Mouse (Mus musculus): Measurements from ENCODE around the gene Ces5a. TPM values are rescaled to one million over a fixed set of nuclear protein-coding genes. Genes with fewer than 3 reads are reported as not detected.

Gene Ces5a
- total RNA-seq, 1 experiment: not detected

DNA sequence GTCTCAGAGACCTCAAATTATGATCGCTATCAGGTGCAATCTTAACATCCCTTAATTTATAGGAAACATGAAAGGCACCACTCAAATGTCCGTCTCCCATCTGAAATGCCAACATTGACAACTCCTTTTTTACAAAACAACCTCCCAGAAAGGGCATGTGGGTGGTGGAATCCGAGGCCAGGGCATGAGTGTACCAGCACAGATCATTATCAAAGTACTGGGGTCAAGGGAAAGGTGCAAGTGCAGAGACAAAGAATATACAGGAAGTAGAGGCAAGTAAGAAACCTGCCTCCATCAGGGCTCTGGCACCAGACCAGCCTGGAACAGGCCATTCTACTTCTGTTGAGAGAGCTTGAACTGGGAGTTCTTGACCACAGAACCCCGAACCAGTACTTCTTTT is 29.0 kb upstream of the Ces5a start:
- H3K4me1 ChIP-seq (ENCODE audit: control insufficient read depth in 2 of 2, insufficient read depth in 2 of 2, low read length in 2 of 2, poor library complexity in 1 of 2): no peaks in the 10 kb centered on the region
- TF ChIP-seq ZNF384 (IDR thresholded peaks at IDR 0.05; ENCODE audit: low read depth, low read length): no peak
- no peak for TF ChIP-seq MAFK (IDR thresholded peaks at IDR 0.05; ENCODE audit: insufficient read depth, low read depth, low read length)
- no peak for TF ChIP-seq ZC3H11A (IDR thresholded peaks at IDR 0.05; ENCODE audit: borderline replicate concordance, low read depth, low read length)
- no peak for TF ChIP-seq CHD2 (IDR thresholded peaks at IDR 0.05; ENCODE audit: low read depth, low read length)
- TF ChIP-seq HCFC1 (IDR thresholded peaks at IDR 0.05; ENCODE audit: borderline replicate concordance, insufficient read depth, low read length): no peak
- H3K9me3 ChIP-seq (ENCODE audit: control insufficient read depth, insufficient read depth, low read depth, low read length): no peaks in the 10 kb centered on the region
- H3K36me3 ChIP-seq (ENCODE audit: control insufficient read depth, insufficient read depth, low read length, poor library complexity, severe bottlenecking): no peaks in the 10 kb centered on the region
- DNase-seq (ENCODE audit: low read depth, low spot score): no peak
- H3K9ac ChIP-seq (ENCODE audit: insufficient read depth, low read depth, low read length, poor library complexity, severe bottlenecking): no peak overlapping the region
- no peak overlapping the region for H3K27ac ChIP-seq (ENCODE audit: insufficient read depth, low read depth, low read length, poor library complexity, severe bottlenecking)
- in situ Hi-C loops (cut with MboI; ENCODE audit: low sequenced_read_pairs in 2 of 2, unreplicated experiment in 2 of 2): no loop called here
- H3K4me3 ChIP-seq (ENCODE audit: insufficient read depth in 1 of 2, low read depth in 1 of 2, low read length in 2 of 2, poor library complexity in 1 of 2, severe bottlenecking in 1 of 2): no peak overlapping the region

DNA sequence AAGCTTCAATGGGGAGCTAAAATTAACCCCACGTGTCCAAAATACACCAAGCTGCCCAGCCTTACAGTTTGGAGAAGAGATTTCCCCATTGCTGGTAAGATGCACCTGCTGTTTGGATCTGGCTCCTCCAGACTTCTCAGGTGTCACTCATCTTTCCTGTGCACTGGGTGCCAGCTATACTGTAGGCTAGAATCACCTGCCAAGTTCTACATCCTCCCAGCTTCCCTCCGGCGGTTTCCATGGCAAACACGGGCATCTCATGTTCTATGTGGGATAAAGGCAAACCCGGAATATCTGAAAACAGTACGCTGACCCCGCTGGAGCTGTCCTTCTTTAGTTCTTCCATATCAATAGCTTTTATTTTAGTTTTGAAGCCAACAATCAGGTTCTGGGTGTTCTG is 27.9 kb upstream of the Ces5a start:
- Histone ChIP-seq H3K27ac (ENCODE audit: insufficient read depth, low read depth, low read length, poor library complexity, severe bottlenecking) (no peak overlapping the region), H3K9me3 (ENCODE audit: control insufficient read depth, insufficient read depth, low read depth, low read length) (no peaks in the 10 kb centered on the region), H3K4me1 (ENCODE audit: control insufficient read depth in 2 of 2, insufficient read depth in 2 of 2, low read length in 2 of 2, poor library complexity in 1 of 2) (no peaks in the 10 kb centered on the region), H3K36me3 (ENCODE audit: control insufficient read depth, insufficient read depth, low read length, poor library complexity, severe bottlenecking) (no peaks in the 10 kb centered on the region), H3K9ac (ENCODE audit: insufficient read depth, low read depth, low read length, poor library complexity, severe bottlenecking) (no peak overlapping the region), H3K4me3 (ENCODE audit: insufficient read depth in 1 of 2, low read depth in 1 of 2, low read length in 2 of 2, poor library complexity in 1 of 2, severe bottlenecking in 1 of 2) (no peak overlapping the region)
- DNase-seq (ENCODE audit: low read depth, low spot score): no peak
- in situ Hi-C loops (cut with MboI; ENCODE audit: low sequenced_read_pairs in 2 of 2, unreplicated experiment in 2 of 2): no loop called here
- TF ChIP-seq CHD2 (IDR thresholded peaks at IDR 0.05; ENCODE audit: low read depth, low read length) (no peak), HCFC1 (IDR thresholded peaks at IDR 0.05; ENCODE audit: borderline replicate concordance, insufficient read depth, low read length) (no peak), MAFK (IDR thresholded peaks at IDR 0.05; ENCODE audit: insufficient read depth, low read depth, low read length) (no peak), ZC3H11A (IDR thresholded peaks at IDR 0.05; ENCODE audit: borderline replicate concordance, low read depth, low read length) (no peak), ZNF384 (IDR thresholded peaks at IDR 0.05; ENCODE audit: low read depth, low read length) (no peak)

DNA sequence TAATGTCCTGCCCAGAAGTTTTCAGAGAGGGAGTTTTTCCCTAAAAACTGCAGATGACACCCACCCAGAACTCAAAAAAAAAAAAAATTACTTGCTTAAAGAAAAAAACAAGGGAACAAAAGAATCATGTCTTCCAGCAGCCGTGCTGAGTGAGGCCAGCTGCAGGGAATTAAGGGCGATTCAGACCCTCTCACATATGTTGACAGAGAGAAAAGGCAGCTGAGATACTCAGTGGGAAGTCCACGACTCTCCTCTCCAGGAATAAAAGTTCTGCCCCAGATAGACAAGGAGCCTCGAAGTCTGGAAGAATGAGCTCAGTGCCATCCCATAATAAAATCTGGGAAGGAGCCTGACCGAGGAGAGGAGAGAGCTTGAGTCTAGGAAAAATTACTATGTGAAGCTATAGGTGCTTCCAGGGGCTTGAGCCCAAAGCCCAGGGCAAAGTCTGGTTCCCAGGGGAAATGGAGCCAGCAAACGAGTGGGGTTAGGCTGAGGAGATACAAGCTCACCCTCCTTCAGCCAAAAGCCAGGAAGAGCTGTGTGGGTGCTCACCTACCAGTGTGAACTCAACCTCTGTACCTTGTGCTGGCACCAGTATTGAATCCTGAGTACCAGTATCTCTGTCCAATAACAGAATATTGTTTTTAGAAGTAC is 27.1 kb upstream of the Ces5a start:
- Histone ChIP-seq H3K4me1 (ENCODE audit: control insufficient read depth in 2 of 2, insufficient read depth in 2 of 2, low read length in 2 of 2, poor library complexity in 1 of 2) (no peaks in the 10 kb centered on the region), H3K36me3 (ENCODE audit: control insufficient read depth, insufficient read depth, low read length, poor library complexity, severe bottlenecking) (no peaks in the 10 kb centered on the region), H3K27ac (ENCODE audit: insufficient read depth, low read depth, low read length, poor library complexity, severe bottlenecking) (no peak overlapping the region), H3K9ac (ENCODE audit: insufficient read depth, low read depth, low read length, poor library complexity, severe bottlenecking) (no peak overlapping the region), H3K4me3 (ENCODE audit: insufficient read depth in 1 of 2, low read depth in 1 of 2, low read length in 2 of 2, poor library complexity in 1 of 2, severe bottlenecking in 1 of 2) (no peak overlapping the region), H3K9me3 (ENCODE audit: control insufficient read depth, insufficient read depth, low read depth, low read length) (no peaks in the 10 kb centered on the region)
- TF ChIP-seq CHD2 (IDR thresholded peaks at IDR 0.05; ENCODE audit: low read depth, low read length) (no peak), HCFC1 (IDR thresholded peaks at IDR 0.05; ENCODE audit: borderline replicate concordance, insufficient read depth, low read length) (no peak), ZNF384 (IDR thresholded peaks at IDR 0.05; ENCODE audit: low read depth, low read length) (no peak), MAFK (IDR thresholded peaks at IDR 0.05; ENCODE audit: insufficient read depth, low read depth, low read length) (no peak), ZC3H11A (IDR thresholded peaks at IDR 0.05; ENCODE audit: borderline replicate concordance, low read depth, low read length) (no peak)
- no peak for DNase-seq (ENCODE audit: low read depth, low spot score)
- in situ Hi-C loops (cut with MboI; ENCODE audit: low sequenced_read_pairs in 2 of 2, unreplicated experiment in 2 of 2): no loop called here

DNA sequence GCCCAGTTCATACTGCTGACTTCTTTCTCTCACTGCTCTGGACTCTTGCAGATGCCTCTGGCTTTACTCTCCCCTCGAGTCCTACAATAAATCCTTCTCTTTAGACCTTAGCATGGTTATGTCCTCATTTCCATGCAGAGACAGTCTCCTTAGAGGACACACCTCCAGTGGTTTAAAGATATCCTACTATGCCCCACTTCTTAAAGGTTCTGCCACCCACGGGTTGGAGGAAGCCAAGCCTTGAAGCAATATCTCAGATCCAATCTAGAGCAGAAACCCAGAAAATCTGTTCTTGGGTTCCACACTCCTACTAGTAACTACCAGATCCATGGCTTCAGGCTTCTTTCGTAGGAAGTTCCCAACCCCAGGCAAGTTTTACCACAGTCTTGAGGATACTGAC is 25.6 kb upstream of the Ces5a start:
- in situ Hi-C loops (cut with MboI; ENCODE audit: low sequenced_read_pairs in 2 of 2, unreplicated experiment in 2 of 2): no loop called here
- no peak for DNase-seq (ENCODE audit: low read depth, low spot score)
- Histone ChIP-seq H3K4me1 (ENCODE audit: control insufficient read depth in 2 of 2, insufficient read depth in 2 of 2, low read length in 2 of 2, poor library complexity in 1 of 2) (no peaks in the 10 kb centered on the region), H3K36me3 (ENCODE audit: control insufficient read depth, insufficient read depth, low read length, poor library complexity, severe bottlenecking) (no peaks in the 10 kb centered on the region), H3K27ac (ENCODE audit: insufficient read depth, low read depth, low read length, poor library complexity, severe bottlenecking) (no peak overlapping the region), H3K9ac (ENCODE audit: insufficient read depth, low read depth, low read length, poor library complexity, severe bottlenecking) (no peak overlapping the region), H3K9me3 (ENCODE audit: control insufficient read depth, insufficient read depth, low read depth, low read length) (no peaks in the 10 kb centered on the region), H3K4me3 (ENCODE audit: insufficient read depth in 1 of 2, low read depth in 1 of 2, low read length in 2 of 2, poor library complexity in 1 of 2, severe bottlenecking in 1 of 2) (no peak overlapping the region)
- TF ChIP-seq ZC3H11A (IDR thresholded peaks at IDR 0.05; ENCODE audit: borderline replicate concordance, low read depth, low read length) (no peak), HCFC1 (IDR thresholded peaks at IDR 0.05; ENCODE audit: borderline replicate concordance, insufficient read depth, low read length) (no peak), MAFK (IDR thresholded peaks at IDR 0.05; ENCODE audit: insufficient read depth, low read depth, low read length) (no peak), CHD2 (IDR thresholded peaks at IDR 0.05; ENCODE audit: low read depth, low read length) (no peak), ZNF384 (IDR thresholded peaks at IDR 0.05; ENCODE audit: low read depth, low read length) (no peak)
